Mouse (Mus musculus): Measurements from ENCODE around the gene Rictor.
"Not testable (repeated sequence)": the region's sequence is repeated elsewhere in the genome, so short reads cannot be mapped to it uniquely, and the experiment has no call there.

The Rictor gene

DNA sequence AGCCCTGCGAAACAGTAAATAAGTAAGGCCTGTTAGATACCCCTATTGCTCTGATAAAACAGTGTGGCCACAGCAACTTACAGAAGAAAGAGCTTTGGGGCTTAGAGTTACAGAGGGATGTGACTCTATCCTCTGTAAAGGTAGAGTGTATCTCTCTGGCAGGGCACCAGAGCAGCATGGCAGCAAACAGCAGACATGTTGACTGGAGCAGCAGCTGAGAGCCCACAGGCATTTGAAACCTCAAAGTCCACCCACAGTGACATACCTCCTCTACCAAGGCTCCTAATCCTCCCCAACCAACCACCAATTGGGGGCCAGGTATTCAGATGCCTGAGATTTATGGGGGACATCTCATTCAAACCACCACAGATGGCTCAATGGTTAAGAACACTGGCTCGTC lies 31.0 kb downstream of the Rictor start:
- no peak for DNase-seq (ENCODE audit: low spot score)

GRCm38 (mm10) chr15:6742337-6743025 lies 34.3 kb downstream of the Rictor start:
- DNase-seq (ENCODE audit: low spot score) = no peak

- DNase-seq (ENCODE audit: low spot score) = no peak
These were observed 35.5 kb downstream of the Rictor start for GRCm38 (mm10) chr15:6743723-6744122.

- DNase-seq (ENCODE audit: low spot score) = not testable (repeated sequence)
These were observed 38.3 kb downstream of the Rictor start for GRCm38 (mm10) chr15:6746301-6746983.

GRCm38 (mm10) chr15:6747001-6747400 lies 38.8 kb downstream of the Rictor start:
- no peak for DNase-seq (ENCODE audit: low spot score)

DNA sequence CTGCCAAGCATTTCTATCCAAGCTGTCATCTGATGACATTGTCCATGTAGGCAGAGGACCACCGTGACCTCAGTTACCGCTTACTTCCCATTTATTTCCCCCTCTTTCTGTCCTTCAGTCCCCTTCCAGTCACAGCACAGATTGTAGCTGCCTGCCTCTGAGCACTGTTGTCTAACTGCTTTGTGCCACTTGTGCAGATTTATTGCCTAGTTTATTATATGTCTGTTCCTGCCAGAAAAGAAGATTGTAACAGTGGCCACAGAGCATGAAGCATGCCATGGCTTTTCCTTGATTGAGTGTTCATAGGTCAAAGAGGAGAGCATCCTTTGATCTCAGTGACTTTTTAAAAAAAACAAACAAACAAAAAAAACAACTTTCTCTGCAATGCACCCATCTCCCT lies 46.2 kb downstream of the Rictor start:
- DNase-seq (ENCODE audit: low spot score) = no peak

DNA sequence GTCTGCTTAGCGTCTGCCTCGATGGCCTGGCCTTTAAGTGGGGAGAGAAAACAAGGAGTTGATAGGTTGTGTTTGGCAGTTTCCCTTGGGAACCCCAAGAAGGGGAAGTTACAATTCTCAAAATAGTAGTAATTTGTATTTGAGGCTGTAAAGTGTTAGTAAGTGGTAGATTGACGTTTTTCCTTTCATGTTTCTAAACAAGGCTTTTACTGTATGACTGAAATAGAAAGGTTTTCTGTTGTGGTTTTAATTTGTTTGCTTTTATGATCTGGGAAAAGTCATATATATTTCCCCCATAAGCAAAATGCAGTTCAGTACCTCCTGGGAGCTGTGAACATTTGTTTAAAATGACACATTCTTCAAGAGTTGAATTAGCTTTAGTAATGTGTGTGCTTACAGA lies 64.1 kb downstream of the Rictor start:
- no peak for DNase-seq (ENCODE audit: low spot score)

DNA sequence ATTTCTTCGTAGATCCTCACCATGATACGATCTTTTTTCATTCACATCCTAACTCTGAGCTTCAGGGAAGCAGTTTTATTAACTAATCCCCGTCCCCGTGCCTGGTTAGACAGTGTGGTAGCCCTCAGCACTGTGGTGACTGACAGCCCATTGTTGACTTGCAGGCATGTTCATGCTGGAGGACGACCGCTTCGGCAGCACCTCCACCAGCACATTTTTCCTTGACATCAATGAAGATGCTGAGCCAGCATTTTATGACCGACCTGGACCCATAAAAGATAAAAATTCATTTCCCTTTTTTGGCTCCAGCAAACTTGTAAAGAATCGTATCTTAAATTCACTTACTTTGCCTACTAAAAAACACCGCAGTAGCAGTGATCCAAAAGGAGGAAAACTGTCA lies 78.0 kb downstream of the Rictor start:
- DNase-seq (ENCODE audit: low spot score) = no peak

DNA sequence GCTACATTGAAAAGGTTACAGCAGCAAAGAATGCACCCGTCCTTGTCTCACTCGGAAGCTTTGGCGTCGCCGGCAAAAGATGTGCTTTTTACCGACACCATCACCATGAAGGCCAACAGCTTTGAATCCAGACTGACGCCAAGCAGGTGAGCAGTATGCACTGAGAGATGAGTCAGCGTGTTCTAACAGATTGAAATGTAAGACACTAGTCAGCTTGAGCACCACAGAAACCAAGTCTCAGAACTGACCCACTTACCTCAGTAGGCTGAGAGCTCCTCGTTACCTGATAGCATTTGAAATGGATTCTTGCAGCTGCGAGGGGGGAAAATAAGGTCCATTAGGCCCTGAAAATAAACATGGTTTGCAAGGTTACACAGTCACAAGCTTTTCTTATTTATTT lies 79.1 kb downstream of the Rictor start:
- no peak for DNase-seq (ENCODE audit: low spot score)

DNA sequence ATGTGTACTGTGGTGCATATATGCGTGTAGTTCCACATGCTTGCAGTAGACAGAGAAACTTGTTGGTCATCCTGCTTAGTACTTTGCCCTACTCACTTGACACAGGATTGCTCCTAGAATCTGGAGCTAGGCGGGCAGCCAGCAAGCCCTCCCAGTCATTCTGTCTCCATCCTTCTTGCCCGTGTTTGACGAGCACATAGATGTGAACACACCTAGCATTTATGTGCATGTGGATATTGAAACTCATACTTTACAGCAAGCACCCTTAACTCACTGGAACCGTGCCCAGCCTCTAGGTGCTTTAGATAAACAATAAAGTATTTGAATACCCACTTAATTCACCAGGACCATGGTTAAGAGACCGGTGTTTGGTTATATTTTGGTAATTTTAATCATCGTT lies 81.8 kb downstream of the Rictor start:
- no peak for DNase-seq (ENCODE audit: low spot score)

DNA sequence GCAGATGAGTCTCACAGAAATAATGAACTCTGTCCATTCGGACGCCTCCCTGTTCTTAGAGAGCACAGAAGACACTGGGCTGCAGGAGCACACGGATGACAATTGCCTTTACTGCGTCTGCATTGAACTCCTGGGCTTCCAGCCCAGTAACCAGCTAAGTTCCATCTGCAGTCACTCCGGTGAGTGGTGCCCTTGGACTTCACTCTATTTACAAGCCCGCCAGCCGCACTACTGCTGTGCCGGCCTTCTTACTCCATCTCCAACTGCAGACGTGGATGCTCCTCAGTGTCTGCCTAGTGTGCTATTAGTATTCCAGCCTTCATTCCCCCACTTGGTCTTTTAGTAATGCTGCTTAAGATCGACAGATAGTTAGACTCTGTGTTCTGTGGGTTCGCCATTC lies 83.5 kb downstream of the Rictor start:
- no peak for DNase-seq (ENCODE audit: low spot score)

- no peak for DNase-seq (ENCODE audit: low spot score)
These were observed 84.7 kb downstream of the Rictor start for GRCm38 (mm10) chr15:6792846-6793245.

GRCm38 (mm10) chr15:6801212-6801611 lies 93.0 kb downstream of the Rictor start:
- not testable (repeated sequence) for DNase-seq (ENCODE audit: low spot score)

GRCm38 (mm10) chr15:6815807-6816206 lies 107.6 kb downstream of the Rictor start:
- DNase-seq (ENCODE audit: low spot score) = no peak

GRCm38 (mm10) chr15:6840199-6840598 lies 132.0 kb downstream of the Rictor start:
- DNase-seq (ENCODE audit: low spot score) = no peak

DNA sequence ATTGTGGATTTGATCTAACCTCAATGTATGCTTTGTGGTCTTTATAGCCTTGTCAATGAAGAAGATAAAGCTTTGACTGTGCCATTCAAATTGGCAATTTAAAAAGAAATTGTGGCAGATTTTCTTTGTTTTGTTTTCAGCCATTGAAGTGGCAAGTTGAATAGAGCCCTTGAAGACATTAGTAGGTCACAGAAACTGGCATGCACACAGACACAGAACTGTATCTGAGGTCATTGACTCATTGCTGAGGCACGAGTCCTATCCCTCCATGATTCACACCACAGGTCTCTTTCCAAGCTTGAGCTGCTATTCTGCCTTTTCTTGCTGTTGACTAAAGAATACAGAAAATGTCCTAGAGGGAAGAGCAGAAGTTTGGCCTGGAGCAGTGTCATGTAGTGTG lies 141.7 kb downstream of the Rictor start:
- no peak for DNase-seq (ENCODE audit: low spot score)
